Mouse (Mus musculus): Measurements from ENCODE around the gene Zmiz2.

DNA sequence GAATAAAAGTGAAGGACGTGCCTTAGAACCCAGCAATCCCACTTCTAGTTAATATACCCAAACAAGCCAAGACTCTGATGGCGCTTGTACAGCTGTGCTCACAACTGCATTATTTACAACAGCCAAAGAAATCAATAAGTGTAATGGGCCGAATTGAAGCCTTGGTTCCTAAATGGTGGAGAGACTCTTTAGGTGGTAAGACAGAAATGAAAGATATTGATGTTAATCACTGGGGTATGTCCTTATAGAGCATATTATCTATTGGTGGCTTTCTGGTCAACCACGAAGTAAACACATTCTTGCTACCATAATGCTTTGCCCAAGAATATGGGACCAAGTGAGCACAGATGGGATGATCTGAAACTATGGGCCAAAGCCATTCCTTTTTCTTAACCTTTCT lies 51.3 kb downstream of the Zmiz2 start:
- TF ChIP-seq MAX (IDR thresholded peaks at IDR 0.05), result no peak
- no peak for TF ChIP-seq CTCF (IDR thresholded peaks at IDR 0.05; ENCODE audit: control insufficient read depth, insufficient read depth, insufficient read length)
- TF ChIP-seq FOSL1 (IDR thresholded peaks at IDR 0.05; ENCODE audit: insufficient read depth, low read length, poor library complexity, severe bottlenecking), result no peak
- TF ChIP-seq MYOG (IDR thresholded peaks at IDR 0.05; ENCODE audit: control insufficient read depth, extremely low read depth, insufficient read length), result no peak
- TF ChIP-seq USF1 (IDR thresholded peaks at IDR 0.05; ENCODE audit: low read depth), result no peak
- TF ChIP-seq MYOD1 (IDR thresholded peaks at IDR 0.05; ENCODE audit: control insufficient read depth, insufficient read length, low read depth), result no peak

Data from C2C12 (cell line).